Mouse (Mus musculus) bone marrow macrophage, adult 2 months (primary cell): ENCODE measurements around the gene Sh3bp1.

Source experiments
- CTCF ChIP-seq: IDR thresholded peaks from 2 replicates; pipeline ENCODE4 v1.5.1; 2012; ENCODE audit warnings: low read depth, mild to moderate bottlenecking, low read length, moderate library complexity
- POLR2A ChIP-seq: IDR thresholded peaks from 2 replicates; pipeline ENCODE4 v1.6.1; 2012; ENCODE audit warnings: mild to moderate bottlenecking, low read depth, low read length, borderline replicate concordance

DNA sequence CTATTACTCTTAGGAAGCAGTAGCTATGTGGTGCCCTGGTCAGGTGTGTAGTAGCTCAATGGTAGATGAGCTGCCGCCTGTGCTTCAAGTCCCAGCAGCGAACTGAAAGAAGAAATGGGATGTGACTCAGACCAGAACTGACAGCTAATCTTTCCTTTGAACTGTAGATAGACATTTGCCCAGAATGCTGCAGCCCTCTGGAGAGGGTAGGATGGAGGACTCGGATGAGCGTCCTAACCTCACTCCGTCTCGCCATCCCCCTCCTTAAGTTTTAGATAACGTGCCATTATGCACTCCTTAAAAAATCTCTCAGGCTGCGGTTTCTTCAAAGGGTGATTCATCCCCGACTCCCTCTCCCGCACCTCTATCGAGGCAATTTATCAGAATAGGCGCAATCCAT lies 20.3 kb downstream of the Sh3bp1 start:
- TF ChIP-seq CTCF (no peak), POLR2A (no peak)
